Mouse (Mus musculus) ovary, postnatal 10 days (tissue): ENCODE data around the gene Ezh1.

Experiments
- DNase-seq: peaks from one replicate; pipeline ENCODE4 v3.0.0; 2022; ENCODE audit warnings: low spot score

The Ezh1 gene

GRCm38 (mm10) chr11:101200986-101201385 is 25.3 kb downstream of the Ezh1 start:
- DNase-seq, result no peak

GRCm38 (mm10) chr11:101199555-101199954 is 26.7 kb downstream of the Ezh1 start:
- DNase-seq, result no peak

GRCm38 (mm10) chr11:101196175-101196574 is 30.1 kb downstream of the Ezh1 start:
- no peak for DNase-seq

GRCm38 (mm10) chr11:101195571-101195970 is 30.7 kb downstream of the Ezh1 start:
- no peak for DNase-seq

GRCm38 (mm10) chr11:101195101-101195500 is 31.2 kb downstream of the Ezh1 start:
- no peak for DNase-seq

- DNase-seq, result no peak
These were observed 31.6 kb downstream of the Ezh1 start for GRCm38 (mm10) chr11:101194643-101195042.

- DNase-seq, result no peak
These were observed 32.1 kb downstream of the Ezh1 start for GRCm38 (mm10) chr11:101194137-101194536.

GRCm38 (mm10) chr11:101193076-101193475 is 33.2 kb downstream of the Ezh1 start:
- no peak for DNase-seq

- no peak for DNase-seq
These were observed 33.6 kb downstream of the Ezh1 start for GRCm38 (mm10) chr11:101192646-101193045.

GRCm38 (mm10) chr11:101191919-101192470 is 34.3 kb downstream of the Ezh1 start:
- no peak for DNase-seq

GRCm38 (mm10) chr11:101190913-101191907 is 35.1 kb downstream of the Ezh1 start:
- no peak for DNase-seq

GRCm38 (mm10) chr11:101190181-101190912 is 35.9 kb downstream of the Ezh1 start:
- no peak for DNase-seq

GRCm38 (mm10) chr11:101189495-101190180 is 36.6 kb downstream of the Ezh1 start:
- DNase-seq, result no peak

- DNase-seq, result no peak
These were observed 38.0 kb downstream of the Ezh1 start for GRCm38 (mm10) chr11:101188166-101188805.

- no peak for DNase-seq
These were observed 38.7 kb downstream of the Ezh1 start for GRCm38 (mm10) chr11:101187541-101187940.

- no peak for DNase-seq
These were observed 39.6 kb downstream of the Ezh1 start for GRCm38 (mm10) chr11:101186526-101187247.

GRCm38 (mm10) chr11:101185441-101185840 is 40.8 kb downstream of the Ezh1 start:
- DNase-seq, result no peak

- DNase-seq, result no peak
These were observed 41.3 kb downstream of the Ezh1 start for GRCm38 (mm10) chr11:101184984-101185383.

GRCm38 (mm10) chr11:101182771-101183517 is 43.3 kb downstream of the Ezh1 start:
- DNase-seq, result no peak

- DNase-seq, result no peak
These were observed 44.3 kb downstream of the Ezh1 start for GRCm38 (mm10) chr11:101181961-101182360.
